Comparison of ENCODE assay signal across 8 mouse cellular contexts in the genomic region with DNA sequence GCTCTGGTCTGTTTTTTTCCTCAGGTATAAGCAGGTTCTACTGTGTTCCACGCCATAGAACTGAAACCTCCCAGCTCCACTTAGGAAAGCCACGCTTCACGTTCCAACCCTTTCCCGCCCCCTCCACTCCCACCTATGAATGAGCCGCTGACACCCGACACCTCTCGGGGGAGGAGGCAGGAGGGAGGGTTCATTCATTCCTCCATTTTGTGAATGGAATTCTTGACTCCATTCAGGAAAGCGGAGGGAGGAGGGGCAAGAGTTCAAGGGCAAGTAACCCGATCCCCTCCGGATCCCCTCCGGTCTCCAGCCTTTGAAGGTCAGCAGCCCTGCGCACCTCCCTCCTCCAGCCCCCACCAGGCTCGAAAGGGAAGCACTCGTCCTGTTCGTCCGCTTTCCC. TPM values are rescaled to one million over a fixed set of nuclear protein-coding genes. Genes with fewer than 3 reads are reported as not detected.
DNase-seq lines count a peak whose midpoint lies in the region; ATAC-seq lines count a peak whose summit lies in the region.

No protein-coding gene starts in this region.

- H3K9ac ChIP-seq in forebrain, embryonic 15.5 days (replicated peaks): peak overlapping the region; percentile 35
- H3K9ac ChIP-seq in hindbrain, embryonic 16.5 days (ENCODE audit: low read depth, low read length): peak overlapping the region; percentile 20; the same call in 1 of the 2 replicates
- no peak overlapping the region for H3K9ac ChIP-seq in liver, embryonic 11.5 days (ENCODE audit: low read depth, low read length)
- no peak overlapping the region for H3K9ac ChIP-seq in neural tube, embryonic 11.5 days (ENCODE audit: low read length)

- H3K9me3 ChIP-seq in forebrain, embryonic 15.5 days: no peaks in the 10 kb centered on the region
- H3K9me3 ChIP-seq in hindbrain, embryonic 16.5 days (ENCODE audit: control insufficient read depth, low read length): no peaks in the 10 kb centered on the region
- no peaks in the 10 kb centered on the region for H3K9me3 ChIP-seq in liver, embryonic 11.5 days (ENCODE audit: control insufficient read depth, low read length)
- H3K9me3 ChIP-seq in neural tube, embryonic 11.5 days (ENCODE audit: control insufficient read depth, low read length): no peaks in the 10 kb centered on the region

- under 1% methylated on average over 16 of the region's 16 CpGs for WGBS in forebrain, embryonic 15.5 days
- under 1% methylated on average over 16 of the region's 16 CpGs for WGBS in hindbrain, embryonic 16.5 days
- 5% methylated on average over 16 of the region's 16 CpGs for WGBS in liver, embryonic 11.5 days
- 0% methylated on average over 15 of the region's 16 CpGs for WGBS in neural tube, embryonic 11.5 days

- peak overlapping the region; percentile 29 for H3K4me3 ChIP-seq in forebrain, embryonic 15.5 days
- peak overlapping the region; percentile 34 for H3K4me3 ChIP-seq in hindbrain, embryonic 16.5 days (ENCODE audit: low read length)
- peak overlapping the region; percentile 31 for H3K4me3 ChIP-seq in liver, embryonic 11.5 days (ENCODE audit: low read depth, low read length)
- no peak overlapping the region for H3K4me3 ChIP-seq in neural tube, embryonic 11.5 days (ENCODE audit: low read depth, low read length)

- peak overlapping the region; percentile 41 for H3K4me2 ChIP-seq in forebrain, embryonic 15.5 days (replicated peaks)
- H3K4me2 ChIP-seq in hindbrain, embryonic 16.5 days (ENCODE audit: low read length): peak overlapping the region; percentile 61
- H3K4me2 ChIP-seq in liver, embryonic 11.5 days: peak overlapping the region; percentile 55
- peak overlapping the region; percentile 18 for H3K4me2 ChIP-seq in neural tube, embryonic 11.5 days (ENCODE audit: low read depth)

- peaks cover 3% of the 10 kb centered on the region; the same call in 1 of the 2 replicates for H3K27me3 ChIP-seq in forebrain, embryonic 15.5 days
- H3K27me3 ChIP-seq in hindbrain, embryonic 16.5 days (replicated peaks; ENCODE audit: control insufficient read depth, insufficient read depth, low read length): peaks cover 30% of the 10 kb centered on the region
- H3K27me3 ChIP-seq in liver, embryonic 11.5 days (replicated peaks; ENCODE audit: control insufficient read depth, insufficient read depth, low read length): peaks cover 30% of the 10 kb centered on the region
- H3K27me3 ChIP-seq in neural tube, embryonic 11.5 days (ENCODE audit: control insufficient read depth, insufficient read depth, low read length): peaks cover 11% of the 10 kb centered on the region

- peaks cover 9% of the 10 kb centered on the region for H3K4me1 ChIP-seq in forebrain, embryonic 15.5 days
- H3K4me1 ChIP-seq in hindbrain, embryonic 16.5 days (ENCODE audit: control insufficient read depth, insufficient read depth, low read depth, low read length): peaks cover 4% of the 10 kb centered on the region; the same call in 1 of the 2 replicates
- H3K4me1 ChIP-seq in liver, embryonic 11.5 days (replicated peaks; ENCODE audit: control insufficient read depth, insufficient read depth, low read length): no peaks in the 10 kb centered on the region
- H3K4me1 ChIP-seq in neural tube, embryonic 11.5 days (ENCODE audit: control insufficient read depth, insufficient read depth, low read length): peaks cover 6% of the 10 kb centered on the region

- peaks cover 12% of the 10 kb centered on the region for H3K36me3 ChIP-seq in forebrain, embryonic 15.5 days
- H3K36me3 ChIP-seq in hindbrain, embryonic 16.5 days (ENCODE audit: control insufficient read depth, insufficient read depth, low read length): peaks cover 9% of the 10 kb centered on the region; the same call in 1 of the 2 replicates
- peaks cover 3% of the 10 kb centered on the region for H3K36me3 ChIP-seq in liver, embryonic 11.5 days (ENCODE audit: control insufficient read depth, insufficient read depth, low read length)
- 0 out of 2 replicates have a peak, but pooled peaks cover 2% of the 10 kb centered on the region for H3K36me3 ChIP-seq in neural tube, embryonic 11.5 days (ENCODE audit: control insufficient read depth, insufficient read depth, low read length)

- no peak overlapping the region for H3K27ac ChIP-seq in forebrain, embryonic 15.5 days (replicated peaks)
- H3K27ac ChIP-seq in hindbrain, embryonic 16.5 days (ENCODE audit: low read depth, low read length): no peak overlapping the region
- no peak overlapping the region for H3K27ac ChIP-seq in liver, embryonic 11.5 days (ENCODE audit: low read depth, low read length)
- no peak overlapping the region for H3K27ac ChIP-seq in neural tube, embryonic 11.5 days (ENCODE audit: low read depth, low read length)

- no peak for ATAC-seq in forebrain, embryonic 15.5 days (replicated peaks)
- ATAC-seq in hindbrain, embryonic 16.5 days: peak; percentile 69; the same call in 1 of the 2 replicates
- peak; percentile 34; the same call in 1 of the 2 replicates for ATAC-seq in liver, embryonic 11.5 days (replicated peaks; ENCODE audit: low FRiP score)
- peak; percentile 45; the same call in 1 of the 2 replicates for ATAC-seq in neural tube, embryonic 11.5 days (ENCODE audit: insufficient read depth, low FRiP score, low TSS enrichment)
- ATAC-seq in cerebellum, adult (ENCODE audit: insufficient number of reproducible peaks, low FRiP score, low TSS enrichment): no peak

- DNase-seq in urinary bladder, postnatal 14 days (ENCODE audit: low spot score): peak; percentile 55
- no peak for DNase-seq in urinary bladder, adult 2 months (ENCODE audit: low spot score)
- DNase-seq in liver, embryonic 11.5 days (ENCODE audit: low spot score): peak; percentile 62
- peak; percentile 87 for DNase-seq in neural tube, embryonic 11.5 days (ENCODE audit: low spot score)
- DNase-seq in B cell, adult 2 months: no peak

RNA-seq across cellular contexts. Expression of a gene that starts 12.7 kb away (rescaled TPM):
- polyA plus RNA-seq in urinary bladder, adult 2 months (2012; rRNA removed): 0.44 and 0.65 TPM in 2 replicates
- polyA plus RNA-seq in forebrain, embryonic 15.5 days (2015; fragmentation: Nextera tagmentation; extraction: Ambion mirVana): 5.7 and 6.1 TPM in 2 replicates
- 21.7 and 21.8 TPM in 2 replicates for polyA plus RNA-seq in hindbrain, embryonic 16.5 days (2015; fragmentation: Nextera tagmentation; extraction: Ambion mirVana)
- polyA plus RNA-seq in liver, embryonic 11.5 days (2014; fragmentation: Nextera tagmentation; extraction: Ambion mirVana): 3.3 and 3.9 TPM in 2 replicates
- polyA plus RNA-seq in neural tube, embryonic 11.5 days (2014; fragmentation: Nextera tagmentation; extraction: Ambion mirVana): 8.4 and 9.4 TPM in 2 replicates

RNA-seq across cellular contexts. Expression of a gene that starts 39.7 kb away (rescaled TPM):
- 14.7 and 15.4 TPM in 2 replicates for polyA plus RNA-seq in urinary bladder, adult 2 months (2012; rRNA removed)
- 39.3 and 40.0 TPM in 2 replicates for polyA plus RNA-seq in forebrain, embryonic 15.5 days (2015; fragmentation: Nextera tagmentation; extraction: Ambion mirVana)
- polyA plus RNA-seq in hindbrain, embryonic 16.5 days (2015; fragmentation: Nextera tagmentation; extraction: Ambion mirVana): 25.6 and 28.5 TPM in 2 replicates
- polyA plus RNA-seq in liver, embryonic 11.5 days (2014; fragmentation: Nextera tagmentation; extraction: Ambion mirVana): 37.6 and 38.8 TPM in 2 replicates
- polyA plus RNA-seq in neural tube, embryonic 11.5 days (2014; fragmentation: Nextera tagmentation; extraction: Ambion mirVana): 43.3 and 46.7 TPM in 2 replicates

Comparison
In these comparisons a context has a peak if more than half of its experiments do, and no peak if none do; other contexts are left out.
1. DNase-seq: peak in urinary bladder, postnatal 14 days (single experiment), liver, embryonic 11.5 days (single experiment) and neural tube, embryonic 11.5 days (single experiment); none in urinary bladder, adult 2 months (single experiment) and B cell, adult 2 months (0 of 2).
2. ATAC-seq: peak in hindbrain, embryonic 16.5 days (single experiment), liver, embryonic 11.5 days (single experiment) and neural tube, embryonic 11.5 days (single experiment); none in forebrain, embryonic 15.5 days (single experiment) and cerebellum, adult (single experiment).
3. H3K9ac ChIP-seq: peak in forebrain, embryonic 15.5 days (single experiment) and hindbrain, embryonic 16.5 days (single experiment); none in liver, embryonic 11.5 days (single experiment) and neural tube, embryonic 11.5 days (single experiment).
4. Peak in every context shown above with its lines, with median percentiles within 50 percentile points of each other: H3K4me2 ChIP-seq.